Mouse (Mus musculus) layer of hippocampus, postnatal 14 days (tissue): Measurements from ENCODE around the gene Xk. TPM values are rescaled to one million over a fixed set of nuclear protein-coding genes. Genes with fewer than 3 reads are reported as not detected.
"Not testable (repeated sequence)": the region's sequence is repeated elsewhere in the genome, so short reads cannot be mapped to it uniquely, and the experiment has no call there.

ENCODE experiments used
- DNase-seq, 2 experiments: peaks; one replicate each; pipeline ENCODE4 v3.0.0; 2021 to 2022; ENCODE audit warnings: low spot score in 2 of 2, mixed read lengths in 1 of 2
- total RNA-seq, 2 experiments: library from RNA; stranded (reverse); gene quantifications; 2 replicates each; pipeline ENCODE4 v1.2.3; 2021

The Xk gene
- total RNA-seq, 2 experiments from 2014 or later = 8.4 to 11.9 TPM

- DNase-seq = no peak
Measured at GRCm38 (mm10) chrX:9303455-9303854, 30.9 kb downstream of the Xk start.

DNA sequence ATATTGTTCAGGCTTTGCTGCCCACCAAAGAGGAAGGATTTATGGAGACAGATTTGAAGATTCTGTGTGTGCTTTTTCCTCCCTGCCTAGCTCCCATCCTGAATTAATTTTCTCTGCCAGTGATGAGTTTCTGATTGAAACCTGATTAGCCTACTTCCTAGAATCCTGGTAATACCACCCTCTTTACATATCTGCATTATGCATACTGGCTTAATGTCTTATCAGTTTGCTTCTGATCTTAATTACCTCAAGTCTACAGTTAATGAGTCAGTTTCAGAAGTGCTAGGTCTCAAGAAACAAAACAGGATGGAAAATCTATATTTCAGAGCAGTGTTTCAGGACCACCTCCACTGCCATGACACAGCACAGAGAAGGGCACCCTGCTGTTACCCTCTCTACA is 43.9 kb downstream of the Xk start:
- not testable (repeated sequence) for DNase-seq

- not testable (repeated sequence) for DNase-seq
Measured at GRCm38 (mm10) chrX:9327954-9328353, 55.4 kb downstream of the Xk start.

DNA sequence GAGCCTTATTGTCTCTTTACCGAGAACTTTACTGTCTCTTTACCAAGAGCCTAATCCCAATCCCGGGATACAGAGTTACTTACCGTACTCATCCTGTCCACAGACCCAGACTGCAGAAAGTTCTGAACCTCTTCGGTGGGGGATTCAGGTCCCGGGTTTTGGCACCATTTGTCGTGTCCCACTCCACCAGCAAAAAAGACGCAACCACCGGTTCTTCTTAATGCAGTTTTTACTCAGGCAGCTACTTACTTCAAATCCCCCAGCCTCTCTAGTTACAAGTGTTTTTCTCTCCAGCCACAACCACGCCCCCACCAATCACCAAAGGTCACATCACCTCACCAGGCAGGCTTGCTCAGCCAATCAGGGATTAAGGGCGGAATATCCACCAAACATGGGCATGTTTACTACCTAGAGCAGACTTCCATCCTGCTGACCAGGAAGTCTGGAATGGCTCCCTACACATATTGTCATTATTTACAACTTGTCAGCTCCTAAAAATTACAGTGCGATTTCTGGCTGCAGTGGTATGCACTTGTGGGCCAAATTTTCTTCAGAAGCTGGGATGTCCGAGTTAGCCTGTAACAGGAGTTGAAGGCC is 59.9 kb downstream of the Xk start:
- DNase-seq = not testable (repeated sequence)

DNA sequence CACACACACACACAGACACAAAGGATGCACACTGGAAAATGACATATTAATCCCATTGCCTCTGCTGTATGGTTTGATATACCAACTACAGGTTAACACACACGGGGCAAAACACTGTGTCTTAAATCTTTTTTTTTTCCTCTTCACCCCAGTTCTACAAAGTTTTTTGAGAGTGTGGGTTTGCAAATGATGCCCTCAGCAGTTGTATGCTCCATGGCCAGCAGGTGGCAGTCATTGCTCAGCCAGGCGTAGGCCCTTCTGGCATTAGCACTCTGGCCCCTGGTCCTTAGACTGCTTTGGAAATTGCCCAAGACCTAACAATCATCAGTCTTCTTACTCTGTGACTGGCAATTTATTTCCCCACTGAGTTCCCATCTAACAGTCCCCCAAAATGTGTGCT is 60.5 kb downstream of the Xk start:
- peak in 1 of 2 experiments; percentile 19 for DNase-seq

DNA sequence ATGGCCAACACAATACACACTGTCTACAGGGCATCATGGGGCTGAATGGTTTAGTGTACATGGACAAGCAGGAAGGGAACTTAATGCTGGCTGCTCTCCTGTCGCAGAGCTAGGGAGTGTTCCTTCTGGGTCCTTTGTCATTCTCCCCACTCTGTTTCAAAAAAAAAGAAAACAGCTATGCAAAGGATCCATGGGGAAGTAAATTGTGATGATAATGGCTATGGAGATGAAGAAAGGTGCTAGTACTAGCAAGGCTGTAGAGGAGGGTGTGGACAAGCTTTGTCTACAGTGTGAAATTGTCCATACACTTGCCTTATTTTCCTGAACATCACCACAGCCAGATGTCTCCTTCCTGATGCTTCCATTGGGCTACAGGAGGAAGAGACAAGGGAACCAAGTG is 62.4 kb downstream of the Xk start:
- DNase-seq = not testable (repeated sequence)

- DNase-seq = not testable (repeated sequence)
Measured at GRCm38 (mm10) chrX:9350327-9350726, 77.8 kb downstream of the Xk start, which contains the start of gene H2al1k. H2al1k (plus strand) TSS chrX:9350627.

Other genes starting within 250 kb of the Xk start
- gene Fthl17e, start 239.3 kb upstream of the Xk start, total RNA-seq = not detected
- gene Fthl17f, start 209.7 kb upstream of the Xk start, total RNA-seq = not detected
- gene 4930402K13Rik, start 168.2 kb upstream of the Xk start, total RNA-seq = not detected
- gene Lancl3, start 72.9 kb upstream of the Xk start, total RNA-seq = 1 to 10 TPM; 3.7 to 4.7 TPM
- not detected for gene Gm14862, start 15.9 kb upstream of the Xk start, total RNA-seq
- gene H2al1m, start 11.0 kb downstream of the Xk start, total RNA-seq = 1 to 10 TPM in 1 of 2 experiments, not detected in 1; 1.4 TPM
- 1 to 10 TPM in 1 of 2 experiments, not detected in 1; 1.5 TPM for gene H2al1k, start 77.9 kb downstream of the Xk start, total RNA-seq
- under 1 TPM; 0.21 to 0.83 TPM for gene Cybb, start 215.0 kb downstream of the Xk start, total RNA-seq